Mouse (Mus musculus): Measurements from ENCODE around the gene Calm1. TPM values are rescaled to one million over a fixed set of nuclear protein-coding genes. Genes with fewer than 3 reads are reported as not detected.

The Calm1 gene
- polyA plus RNA-seq (2016; fragmentation: Nextera tagmentation; extraction: Ambion mirVana): 849 and 887 TPM in 2 replicates

- H3K9ac ChIP-seq: peak within 1 kb of the TSS; percentile 96
- no peaks in the 10 kb centered on the region for H3K9me3 ChIP-seq (replicated peaks)
- peak within 1 kb of the TSS; percentile 97 for H3K4me2 ChIP-seq
- H3K27me3 ChIP-seq (replicated peaks): no peaks in the 10 kb centered on the region
- H3K4me1 ChIP-seq (replicated peaks): peaks cover 35% of the 10 kb centered on the region
- peak within 1 kb of the TSS; percentile 87 for H3K4me3 ChIP-seq
- peak within 1 kb of the TSS; percentile 85 for H3K27ac ChIP-seq (ENCODE audit: poor library complexity, severe bottlenecking)
- H3K36me3 ChIP-seq: peaks cover 19% of the 10 kb centered on the region
- peak; percentile 89 for ATAC-seq (ENCODE audit: insufficient number of reproducible peaks, low FRiP score)
- WGBS: under 1% methylated on average over 58 of the region's 58 CpGs
These were observed at the start of gene Calm1 for GRCm38 (mm10) chr12:100198967-100199660. Gene Calm1 (plus strand): TSS chr12:100199435.

- no peaks in the 10 kb centered on the region for H3K4me1 ChIP-seq (replicated peaks)
- H3K27me3 ChIP-seq (replicated peaks): no peaks in the 10 kb centered on the region
- H3K4me3 ChIP-seq: no peak overlapping the region
- ATAC-seq (ENCODE audit: insufficient number of reproducible peaks, low FRiP score): no peak
- 93% methylated on average over 7 of the region's 7 CpGs for WGBS
- no peak overlapping the region for H3K4me2 ChIP-seq
- no peak overlapping the region for H3K27ac ChIP-seq (ENCODE audit: poor library complexity, severe bottlenecking)
- no peaks in the 10 kb centered on the region for H3K9me3 ChIP-seq (replicated peaks)
- peaks cover 46% of the 10 kb centered on the region for H3K36me3 ChIP-seq
- no peak overlapping the region for H3K9ac ChIP-seq
These were observed 46.8 kb upstream of the Calm1 start for GRCm38 (mm10) chr12:100152466-100152865.

- under 1% methylated on average over 26 of the region's 26 CpGs for WGBS
- H3K27me3 ChIP-seq (replicated peaks): no peaks in the 10 kb centered on the region
- no peaks in the 10 kb centered on the region for H3K9me3 ChIP-seq (replicated peaks)
- H3K9ac ChIP-seq: peak within 1 kb of the TSS; percentile 63
- peaks cover 8% of the 10 kb centered on the region for H3K36me3 ChIP-seq
- peak; percentile 99 for ATAC-seq (ENCODE audit: insufficient number of reproducible peaks, low FRiP score)
- H3K4me1 ChIP-seq (replicated peaks): peaks cover 3% of the 10 kb centered on the region
- H3K27ac ChIP-seq (ENCODE audit: poor library complexity, severe bottlenecking): peak within 1 kb of the TSS; percentile 60
- H3K4me3 ChIP-seq: peak within 1 kb of the TSS; percentile 65
- H3K4me2 ChIP-seq: peak within 1 kb of the TSS; percentile 68
These were observed 39.8 kb upstream of the Calm1 start, which contains the start of gene Nrde2 for GRCm38 (mm10) chr12:100159261-100159975. Gene Nrde2 (minus strand): TSS chr12:100159653.

GRCm38 (mm10) chr12:100164991-100165500 is 34.2 kb upstream of the Calm1 start:
- H3K27ac ChIP-seq (ENCODE audit: poor library complexity, severe bottlenecking): no peak overlapping the region
- H3K9ac ChIP-seq: no peak overlapping the region
- H3K9me3 ChIP-seq (replicated peaks): no peaks in the 10 kb centered on the region
- peaks cover 9% of the 10 kb centered on the region for H3K4me1 ChIP-seq (replicated peaks)
- H3K4me3 ChIP-seq: no peak overlapping the region
- no peak for ATAC-seq (ENCODE audit: insufficient number of reproducible peaks, low FRiP score)
- WGBS: 71% methylated on average over 7 of the region's 7 CpGs
- no peak overlapping the region for H3K4me2 ChIP-seq
- H3K27me3 ChIP-seq (replicated peaks): no peaks in the 10 kb centered on the region
- no peaks in the 10 kb centered on the region for H3K36me3 ChIP-seq

- H3K4me1 ChIP-seq (replicated peaks): peaks cover 9% of the 10 kb centered on the region
- 23% methylated on average over 3 of the region's 3 CpGs for WGBS
- H3K27ac ChIP-seq (ENCODE audit: poor library complexity, severe bottlenecking): no peak overlapping the region
- H3K4me2 ChIP-seq: no peak overlapping the region
- H3K9ac ChIP-seq: no peak overlapping the region
- no peaks in the 10 kb centered on the region for H3K36me3 ChIP-seq
- H3K27me3 ChIP-seq (replicated peaks): no peaks in the 10 kb centered on the region
- H3K9me3 ChIP-seq (replicated peaks): no peaks in the 10 kb centered on the region
- ATAC-seq (ENCODE audit: insufficient number of reproducible peaks, low FRiP score): 0 out of 2 replicates have a peak, but pooled peaks have one; percentile 49
- no peak overlapping the region for H3K4me3 ChIP-seq
These were observed 33.1 kb upstream of the Calm1 start for GRCm38 (mm10) chr12:100166177-100166576.

- H3K4me3 ChIP-seq: no peak overlapping the region
- H3K36me3 ChIP-seq: no peaks in the 10 kb centered on the region
- H3K9me3 ChIP-seq (replicated peaks): no peaks in the 10 kb centered on the region
- WGBS: 84% methylated on average over 8 of the region's 8 CpGs
- no peak overlapping the region for H3K9ac ChIP-seq
- ATAC-seq (ENCODE audit: insufficient number of reproducible peaks, low FRiP score): no peak
- peaks cover 9% of the 10 kb centered on the region for H3K4me1 ChIP-seq (replicated peaks)
- no peak overlapping the region for H3K4me2 ChIP-seq
- H3K27ac ChIP-seq (ENCODE audit: poor library complexity, severe bottlenecking): no peak overlapping the region
- H3K27me3 ChIP-seq (replicated peaks): no peaks in the 10 kb centered on the region
These were observed 32.3 kb upstream of the Calm1 start for GRCm38 (mm10) chr12:100166939-100167338.

- Histone ChIP-seq H3K4me1 (replicated peaks) (peaks cover 9% of the 10 kb centered on the region), H3K4me2 (peak overlapping the region; percentile 79), H3K9ac (no peak overlapping the region), H3K27ac (ENCODE audit: poor library complexity, severe bottlenecking) (no peak overlapping the region), H3K9me3 (replicated peaks) (no peaks in the 10 kb centered on the region), H3K27me3 (replicated peaks) (no peaks in the 10 kb centered on the region), H3K36me3 (no peaks in the 10 kb centered on the region), H3K4me3 (peak overlapping the region; percentile 46)
- WGBS: 84% methylated on average over 1 of the region's 1 CpGs
- ATAC-seq (ENCODE audit: insufficient number of reproducible peaks, low FRiP score): peak; percentile 13; the same call in 1 of the 2 replicates
These were observed 31.7 kb upstream of the Calm1 start for GRCm38 (mm10) chr12:100167502-100167901.

GRCm38 (mm10) chr12:100167931-100168871 is 31.0 kb upstream of the Calm1 start:
- Histone ChIP-seq H3K36me3 (no peaks in the 10 kb centered on the region), H3K4me2 (peak overlapping the region; percentile 79), H3K9me3 (replicated peaks) (no peaks in the 10 kb centered on the region), H3K4me3 (peak overlapping the region; percentile 46), H3K4me1 (replicated peaks) (peaks cover 9% of the 10 kb centered on the region), H3K27me3 (replicated peaks) (no peaks in the 10 kb centered on the region), H3K9ac (peak overlapping the region; percentile 55), H3K27ac (ENCODE audit: poor library complexity, severe bottlenecking) (peak overlapping the region; percentile 53; the same call in 1 of the 2 replicates)
- ATAC-seq (ENCODE audit: insufficient number of reproducible peaks, low FRiP score): peak; percentile 76
- 10% methylated on average over 28 of the region's 28 CpGs for WGBS

- 45% methylated on average over 7 of the region's 7 CpGs for WGBS
- no peak overlapping the region for H3K9ac ChIP-seq
- H3K27me3 ChIP-seq (replicated peaks): no peaks in the 10 kb centered on the region
- H3K9me3 ChIP-seq (replicated peaks): no peaks in the 10 kb centered on the region
- no peaks in the 10 kb centered on the region for H3K36me3 ChIP-seq
- H3K4me1 ChIP-seq (replicated peaks): peaks cover 9% of the 10 kb centered on the region
- H3K4me3 ChIP-seq: no peak overlapping the region
- no peak for ATAC-seq (ENCODE audit: insufficient number of reproducible peaks, low FRiP score)
- no peak overlapping the region for H3K4me2 ChIP-seq
- H3K27ac ChIP-seq (ENCODE audit: poor library complexity, severe bottlenecking): no peak overlapping the region
These were observed 26.8 kb upstream of the Calm1 start for GRCm38 (mm10) chr12:100172481-100172880.

GRCm38 (mm10) chr12:100176469-100177056 is 22.7 kb upstream of the Calm1 start:
- no peak overlapping the region for H3K4me2 ChIP-seq
- WGBS: 70% methylated on average over 11 of the region's 11 CpGs
- ATAC-seq (ENCODE audit: insufficient number of reproducible peaks, low FRiP score): no peak
- H3K27ac ChIP-seq (ENCODE audit: poor library complexity, severe bottlenecking): no peak overlapping the region
- no peaks in the 10 kb centered on the region for H3K9me3 ChIP-seq (replicated peaks)
- H3K4me1 ChIP-seq (replicated peaks): no peaks in the 10 kb centered on the region
- H3K4me3 ChIP-seq: no peak overlapping the region
- H3K9ac ChIP-seq: no peak overlapping the region
- no peaks in the 10 kb centered on the region for H3K27me3 ChIP-seq (replicated peaks)
- H3K36me3 ChIP-seq: no peaks in the 10 kb centered on the region

Measured in heart, embryonic 12.5 days (tissue).